Mouse (Mus musculus): ENCODE results near the gene Hoxd9.

Hoxd9 gene

GRCm38 (mm10) chr2:74698201-74699052 lies 900 bp downstream of the Hoxd9 start:
- peak; percentile 23 for DNase-seq (ENCODE audit: low read depth, low spot score)

- no peak for DNase-seq (ENCODE audit: low read depth, low spot score)
Observed at GRCm38 (mm10) chr2:74699053-74699430, 1.5 kb downstream of the Hoxd9 start.

- no peak for DNase-seq (ENCODE audit: low read depth, low spot score)
Observed at GRCm38 (mm10) chr2:74699664-74700545, 2.4 kb downstream of the Hoxd9 start.

DNA sequence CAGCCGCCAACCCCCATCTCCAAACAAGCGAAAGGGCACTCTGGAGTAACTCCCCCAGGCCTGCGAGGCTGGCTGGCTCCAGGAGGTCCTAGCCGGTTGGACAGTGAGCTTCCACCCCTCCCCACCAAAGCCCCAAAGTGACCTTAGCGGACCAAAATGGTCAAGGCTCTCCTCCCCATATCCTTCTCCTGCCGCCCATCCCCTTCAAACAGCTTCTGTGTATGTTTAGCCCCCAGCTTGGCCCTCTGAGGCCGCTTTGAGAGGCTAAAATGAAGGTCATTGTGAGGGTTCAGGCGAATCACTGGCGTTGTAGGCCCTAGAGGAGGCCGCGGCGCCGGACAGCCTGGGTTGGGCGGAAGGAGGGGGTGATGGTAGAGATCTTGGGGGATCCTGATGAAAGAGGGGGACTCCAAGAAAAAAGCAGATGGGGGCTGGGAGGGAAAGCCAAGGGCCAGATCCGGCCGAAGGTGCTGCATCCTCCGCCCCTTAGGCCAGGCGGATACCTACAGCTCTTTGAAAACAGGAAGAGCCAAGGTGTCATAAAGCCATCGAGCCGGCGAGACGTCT lies 3.1 kb downstream of the Hoxd9 start:
- DNase-seq (ENCODE audit: low read depth, low spot score) = no peak

GRCm38 (mm10) chr2:74701949-74702819 lies 4.7 kb downstream of the Hoxd9 start:
- peak; percentile 81 for DNase-seq (ENCODE audit: low read depth, low spot score)

GRCm38 (mm10) chr2:74702820-74703219 lies 5.3 kb downstream of the Hoxd9 start:
- DNase-seq (ENCODE audit: low read depth, low spot score) = no peak

DNA sequence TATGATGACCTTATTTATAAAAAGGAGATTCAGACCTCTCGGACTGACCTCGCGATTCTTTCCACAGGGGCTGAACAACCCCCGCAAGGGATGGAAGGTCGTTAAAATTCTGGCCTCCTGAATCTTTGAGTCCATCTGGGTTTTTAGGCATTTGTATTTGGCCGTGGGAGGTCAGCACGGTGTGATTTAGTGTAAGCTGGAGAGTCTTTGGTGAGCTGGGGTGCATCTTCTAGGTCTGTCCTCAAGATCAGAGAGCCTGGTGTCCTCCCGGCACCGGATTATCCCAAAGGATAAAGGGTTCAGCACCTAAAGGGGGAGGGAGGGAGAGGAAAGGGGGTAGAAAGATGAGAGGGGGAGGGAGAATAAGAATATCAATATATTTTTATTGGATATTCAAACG lies 5.8 kb downstream of the Hoxd9 start:
- no peak for DNase-seq (ENCODE audit: low read depth, low spot score)

GRCm38 (mm10) chr2:74703720-74704392 lies 6.3 kb downstream of the Hoxd9 start:
- no peak for DNase-seq (ENCODE audit: low read depth, low spot score)

- no peak for DNase-seq (ENCODE audit: low read depth, low spot score)
Observed at GRCm38 (mm10) chr2:74704393-74704998, 7.0 kb downstream of the Hoxd9 start, which contains the start of gene Hoxd8. Gene Hoxd8 (plus strand): TSS chr2:74704615.

- peak; percentile 37 for DNase-seq (ENCODE audit: low read depth, low spot score)
Observed at GRCm38 (mm10) chr2:74704999-74705466, 7.5 kb downstream of the Hoxd9 start.

DNA sequence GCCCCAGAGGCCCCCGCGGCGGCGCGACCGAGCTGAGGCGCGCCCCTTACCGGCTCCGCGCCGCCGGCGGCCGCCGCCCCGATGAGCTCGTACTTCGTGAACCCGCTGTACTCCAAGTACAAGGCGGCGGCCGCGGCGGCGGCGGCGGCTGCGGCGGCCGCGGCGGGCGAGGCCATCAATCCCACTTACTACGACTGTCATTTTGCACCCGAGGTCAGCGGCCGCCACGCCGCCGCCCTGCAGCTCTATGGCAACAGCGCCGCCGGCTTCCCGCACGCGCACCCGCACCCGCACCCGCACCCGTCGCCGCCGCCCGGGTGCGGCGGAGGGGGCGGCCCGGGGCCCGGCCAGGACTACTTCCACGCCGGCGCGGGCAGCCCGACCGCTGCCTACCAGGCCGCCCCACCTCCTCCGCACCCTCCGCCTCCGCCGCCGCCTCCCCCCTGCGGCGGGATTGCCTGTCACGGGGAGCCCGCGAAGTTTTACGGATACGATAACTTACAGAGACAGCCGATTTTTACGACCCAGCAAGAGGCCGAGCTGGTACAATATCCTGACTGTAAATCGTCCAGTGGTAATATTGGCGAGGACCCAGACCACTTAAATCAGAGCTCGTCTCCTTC lies 8.1 kb downstream of the Hoxd9 start:
- DNase-seq (ENCODE audit: low read depth, low spot score) = peak; percentile 38

DNA sequence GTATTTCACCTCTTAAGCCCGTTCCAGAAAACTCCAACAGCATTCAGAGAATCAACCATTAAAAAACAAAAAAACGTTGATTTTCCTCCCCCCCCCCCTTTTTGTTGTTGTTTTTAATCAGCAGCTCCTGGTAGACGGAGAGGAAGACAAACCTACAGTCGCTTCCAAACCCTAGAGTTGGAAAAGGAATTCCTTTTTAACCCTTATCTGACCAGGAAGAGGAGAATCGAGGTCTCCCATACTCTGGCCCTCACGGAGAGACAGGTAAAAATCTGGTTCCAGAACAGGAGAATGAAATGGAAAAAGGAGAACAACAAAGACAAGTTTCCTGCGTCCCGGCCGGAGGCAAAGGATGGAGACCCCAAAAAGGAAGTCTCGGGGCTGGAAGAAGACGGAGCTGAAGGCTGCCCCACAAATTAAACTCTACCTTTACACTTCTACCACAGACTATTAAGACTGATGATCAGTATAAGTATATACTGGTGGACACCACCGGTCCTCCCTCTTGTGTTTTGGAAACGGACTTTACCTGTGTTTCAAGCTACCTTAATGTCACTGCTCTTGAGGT lies 8.9 kb downstream of the Hoxd9 start:
- no peak for DNase-seq (ENCODE audit: low read depth, low spot score)

GRCm38 (mm10) chr2:74707599-74707998 lies 10.1 kb downstream of the Hoxd9 start:
- no peak for DNase-seq (ENCODE audit: low read depth, low spot score)

DNA sequence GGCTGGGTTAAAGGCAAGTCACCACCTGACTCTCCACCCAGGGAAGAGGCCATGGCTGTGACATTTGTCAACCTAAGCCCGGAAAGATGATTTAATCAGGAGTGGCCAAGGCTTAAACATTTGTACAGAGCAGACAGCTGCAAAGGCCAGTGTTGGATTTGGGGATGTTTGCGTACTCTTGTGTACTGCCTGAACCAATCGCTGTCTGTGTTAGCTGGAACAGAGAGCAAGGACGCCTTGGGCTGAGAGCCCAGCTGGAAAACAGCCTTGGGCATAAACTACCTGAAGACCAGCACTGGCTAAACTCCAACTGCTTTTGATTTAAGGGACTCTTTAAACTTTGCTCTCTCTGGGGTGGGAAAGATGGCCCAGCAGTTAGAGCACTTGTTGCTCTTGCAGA lies 11.1 kb downstream of the Hoxd9 start:
- no peak for DNase-seq (ENCODE audit: low read depth, low spot score)

DNA sequence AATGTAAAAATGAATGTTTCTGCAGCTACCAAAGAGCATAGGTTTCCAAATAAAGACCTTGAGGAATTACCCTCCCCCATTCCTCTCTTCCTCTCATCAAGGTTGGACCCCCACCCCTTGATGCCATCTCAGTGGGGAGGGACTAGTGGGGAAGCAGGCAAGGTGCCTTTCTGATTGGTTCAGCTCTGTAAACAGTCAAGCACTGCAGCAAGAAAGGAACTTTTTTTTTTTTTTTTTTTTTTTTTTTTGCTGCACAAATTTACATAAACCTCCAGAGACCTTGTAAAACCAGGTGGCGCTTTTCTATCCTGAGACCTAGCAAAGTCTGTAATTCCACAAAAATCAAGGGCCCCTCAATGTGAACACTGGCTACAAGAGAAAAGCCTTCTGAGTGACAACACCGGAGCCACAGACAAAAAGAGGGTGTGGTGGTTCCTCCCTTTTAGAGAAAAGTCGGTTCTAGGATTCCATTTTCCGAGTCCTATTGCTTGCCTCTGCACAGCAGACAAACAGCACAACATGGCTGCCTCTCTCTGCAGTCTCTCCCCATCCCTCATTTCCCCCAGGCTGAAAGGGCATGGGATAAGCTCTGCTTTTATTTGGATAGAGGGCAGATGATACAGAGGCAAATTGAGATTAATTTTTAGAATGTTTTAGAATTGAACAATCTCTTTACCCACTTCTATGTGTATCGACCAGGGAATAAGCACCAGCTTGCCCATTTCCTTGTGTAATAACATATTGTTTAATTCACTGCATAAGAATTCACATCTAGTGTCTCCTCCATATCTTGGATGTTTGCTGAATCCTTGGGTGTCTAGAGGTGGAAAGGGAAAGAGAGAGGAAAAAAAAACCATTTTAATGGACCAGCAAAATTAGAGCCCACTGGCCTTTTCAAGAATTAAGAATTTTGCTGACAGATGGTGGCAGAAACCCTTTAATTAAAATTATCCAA lies 12.2 kb downstream of the Hoxd9 start:
- DNase-seq (ENCODE audit: low read depth, low spot score) = no peak

- no peak for DNase-seq (ENCODE audit: low read depth, low spot score)
Observed at GRCm38 (mm10) chr2:74710929-74711543, 13.5 kb downstream of the Hoxd9 start.

- DNase-seq (ENCODE audit: low read depth, low spot score) = no peak
Observed at GRCm38 (mm10) chr2:74711721-74712621, 14.4 kb downstream of the Hoxd9 start, which contains the start of the genes Hoxd3 and Hoxd4. Gene Hoxd3 (plus strand): TSS chr2:74711927. Gene Hoxd4 (plus strand): TSS chr2:74711929.

Measured in CD4-positive, CD25-positive, alpha-beta regulatory T cell, adult 2 months (primary cell).